Mouse (Mus musculus) forebrain, embryonic 16.5 days (tissue): ENCODE results near the gene Evx2. TPM values are rescaled to one million over a fixed set of nuclear protein-coding genes. Genes with fewer than 3 reads are reported as not detected.

Source experiments
- ATAC-seq: fragments of 200-750 bp; cut with Nextera tagmentation; 2 replicates; pipeline ENCODE4 v1.8.0; 2017; ENCODE audit warnings: mild to moderate bottlenecking, moderate library complexity
- H3K27ac ChIP-seq: fragments of 300-500 bp; sonication (generic); 2 replicates; pipeline ENCODE4 v1.5.1; 2014; ENCODE audit warnings: low read length, control low read depth
- H3K27me3 ChIP-seq: fragments of 300-500 bp; sonication (generic); replicated peaks from 2 replicates; pipeline ENCODE4 v1.6.1; 2014; ENCODE audit warnings: low read length; ENCODE audit not compliant: control insufficient read depth, insufficient read depth
- H3K36me3 ChIP-seq: fragments of 300-500 bp; sonication (generic); 2 replicates; pipeline ENCODE4 v1.6.1; 2014; ENCODE audit not compliant: control insufficient read depth, insufficient read depth
- H3K4me1 ChIP-seq: fragments of 300-500 bp; sonication (generic); replicated peaks from 2 replicates; pipeline ENCODE4 v1.6.1; 2014; ENCODE audit warnings: low read length; ENCODE audit not compliant: control insufficient read depth, insufficient read depth
- H3K4me2 ChIP-seq: fragments of 300-500 bp; sonication (generic); 2 replicates; pipeline ENCODE4 v1.6.1; 2014; ENCODE audit warnings: mild to moderate bottlenecking, low read length, control low read depth
- H3K4me3 ChIP-seq: fragments of 300-500 bp; sonication (generic); replicated peaks from 2 replicates; pipeline ENCODE4 v1.5.1; 2014; ENCODE audit warnings: mild to moderate bottlenecking, low read length, control low read depth
- H3K9ac ChIP-seq: fragments of 300-500 bp; sonication (generic); replicated peaks from 2 replicates; pipeline ENCODE4 v1.6.1; 2014; ENCODE audit warnings: low read depth, low read length, control low read depth
- H3K9me3 ChIP-seq: fragments of 300-500 bp; sonication (generic); 2 replicates; pipeline ENCODE4 v1.6.1; 2016; ENCODE audit warnings: low read length; ENCODE audit not compliant: control insufficient read depth
- WGBS: fragments of 180-500 bp; shearing (Covaris S2); extraction: QIAGEN DNeasy Blood & Tissue Kit; methylation state at CpG from one replicate; pipeline ENCODE4 v1.1.7; 2014; 5-methylcytosine and 5-hydroxymethylcytosine counted together
- polyA plus RNA-seq: library from polyadenylated mRNA; unstranded; fragments of >200 nt; fragmentation: Nextera tagmentation; extraction: Ambion mirVana; gene quantifications from 2 replicates; pipeline ENCODE4 v1.2.1, GENCODE M21; 2015

Evx2 gene
- polyA plus RNA-seq, 1 experiment from 2014 or later: not detected

GRCm38 (mm10) chr2:74675666-74676282 is 16.4 kb upstream of the Evx2 start:
- no peaks in the 10 kb centered on the region for H3K36me3 ChIP-seq
- H3K9me3 ChIP-seq: no peaks in the 10 kb centered on the region
- H3K4me3 ChIP-seq: no peak overlapping the region
- no peak overlapping the region for H3K27ac ChIP-seq
- ATAC-seq: no peak
- H3K4me2 ChIP-seq: no peak overlapping the region
- no peak overlapping the region for H3K9ac ChIP-seq
- H3K27me3 ChIP-seq: peaks cover 97% of the 10 kb centered on the region
- H3K4me1 ChIP-seq: peaks cover 9% of the 10 kb centered on the region; the same call in 1 of the 2 replicates
- WGBS: 5% methylated on average over 24 of the region's 24 CpGs

- Histone ChIP-seq H3K4me1 (peaks cover 9% of the 10 kb centered on the region; the same call in 1 of the 2 replicates), H3K9ac (no peak within 1 kb of the TSS), H3K27ac (no peak within 1 kb of the TSS), H3K36me3 (no peaks in the 10 kb centered on the region), H3K9me3 (no peaks in the 10 kb centered on the region), H3K4me3 (no peak within 1 kb of the TSS), H3K4me2 (no peak within 1 kb of the TSS), H3K27me3 (peaks cover 96% of the 10 kb centered on the region)
- ATAC-seq: no peak
- 1% methylated on average over 47 of the region's 47 CpGs for WGBS
Measured at GRCm38 (mm10) chr2:74674881-74675665, 15.7 kb upstream of the Evx2 start, which contains the start of gene Hoxd12. Gene Hoxd12, plus strand, starts transcription at chr2:74675013.

- WGBS: under 1% methylated on average over 24 of the region's 24 CpGs
- Histone ChIP-seq H3K4me3 (no peak overlapping the region), H3K4me1 (peaks cover 6% of the 10 kb centered on the region; the same call in 1 of the 2 replicates), H3K36me3 (no peaks in the 10 kb centered on the region), H3K27me3 (peaks cover 94% of the 10 kb centered on the region), H3K4me2 (no peak overlapping the region), H3K9ac (no peak overlapping the region), H3K27ac (no peak overlapping the region), H3K9me3 (no peaks in the 10 kb centered on the region)
- ATAC-seq: no peak
Measured at GRCm38 (mm10) chr2:74673835-74674425, 14.6 kb upstream of the Evx2 start.

GRCm38 (mm10) chr2:74672481-74673362 is 13.4 kb upstream of the Evx2 start:
- H3K9ac ChIP-seq: no peak overlapping the region
- ATAC-seq: peak; percentile 63
- no peaks in the 10 kb centered on the region for H3K9me3 ChIP-seq
- H3K4me2 ChIP-seq: peak overlapping the region; percentile 42
- H3K27ac ChIP-seq: no peak overlapping the region
- WGBS: 1% methylated on average over 40 of the region's 40 CpGs
- H3K27me3 ChIP-seq: peaks cover 94% of the 10 kb centered on the region
- peak overlapping the region; percentile 15; the same call in 1 of the 2 replicates for H3K4me3 ChIP-seq
- no peaks in the 10 kb centered on the region for H3K36me3 ChIP-seq
- peaks cover 16% of the 10 kb centered on the region for H3K4me1 ChIP-seq

- H3K4me3 ChIP-seq: no peak overlapping the region
- no peak for ATAC-seq
- H3K9ac ChIP-seq: no peak overlapping the region
- no peak overlapping the region for H3K4me2 ChIP-seq
- 9% methylated on average over 5 of the region's 5 CpGs for WGBS
- no peaks in the 10 kb centered on the region for H3K9me3 ChIP-seq
- H3K36me3 ChIP-seq: no peaks in the 10 kb centered on the region
- H3K27ac ChIP-seq: no peak overlapping the region
- H3K4me1 ChIP-seq: peaks cover 17% of the 10 kb centered on the region
- peaks cover 94% of the 10 kb centered on the region for H3K27me3 ChIP-seq
Measured at GRCm38 (mm10) chr2:74671847-74672246, 12.5 kb upstream of the Evx2 start.

GRCm38 (mm10) chr2:74670632-74671188 is 11.4 kb upstream of the Evx2 start:
- no peaks in the 10 kb centered on the region for H3K36me3 ChIP-seq
- no peak for ATAC-seq
- no peak overlapping the region for H3K27ac ChIP-seq
- 3% methylated on average over 3 of the region's 3 CpGs for WGBS
- peaks cover 17% of the 10 kb centered on the region for H3K4me1 ChIP-seq
- no peak overlapping the region for H3K9ac ChIP-seq
- H3K4me2 ChIP-seq: no peak overlapping the region
- no peak overlapping the region for H3K4me3 ChIP-seq
- peaks cover 93% of the 10 kb centered on the region for H3K27me3 ChIP-seq
- no peaks in the 10 kb centered on the region for H3K9me3 ChIP-seq

GRCm38 (mm10) chr2:74669650-74670235 is 10.4 kb upstream of the Evx2 start:
- no peaks in the 10 kb centered on the region for H3K36me3 ChIP-seq
- no peaks in the 10 kb centered on the region for H3K9me3 ChIP-seq
- no peak for ATAC-seq
- WGBS: 3% methylated on average over 14 of the region's 14 CpGs
- no peak overlapping the region for H3K9ac ChIP-seq
- peaks cover 17% of the 10 kb centered on the region for H3K4me1 ChIP-seq
- H3K4me3 ChIP-seq: no peak overlapping the region
- no peak overlapping the region for H3K27ac ChIP-seq
- H3K4me2 ChIP-seq: no peak overlapping the region
- H3K27me3 ChIP-seq: peaks cover 91% of the 10 kb centered on the region

GRCm38 (mm10) chr2:74669230-74669578 is 9.8 kb upstream of the Evx2 start:
- no peaks in the 10 kb centered on the region for H3K36me3 ChIP-seq
- H3K27ac ChIP-seq: no peak overlapping the region
- no peak overlapping the region for H3K4me2 ChIP-seq
- 0% methylated on average over 3 of the region's 3 CpGs for WGBS
- peaks cover 91% of the 10 kb centered on the region for H3K27me3 ChIP-seq
- no peak overlapping the region for H3K9ac ChIP-seq
- no peak for ATAC-seq
- H3K9me3 ChIP-seq: no peaks in the 10 kb centered on the region
- H3K4me1 ChIP-seq: peaks cover 17% of the 10 kb centered on the region
- no peak overlapping the region for H3K4me3 ChIP-seq
